Mouse (Mus musculus) ES-E14 (cell line): Measurements from ENCODE around the gene Emid1. TPM values are rescaled to one million over a fixed set of nuclear protein-coding genes. Genes with fewer than 3 reads are reported as not detected.
A peak's percentile ranks its signal among the peaks of the same experiment; 100 is the strongest.

Experiments
- DNase-seq: peaks from one replicate; pipeline ENCODE4 v3.0.0-alpha.2; 2013; ENCODE audit warnings: low read depth, low spot score
- H3K27ac ChIP-seq: 2 replicates; pipeline ENCODE4 v1.5.1; 2012; ENCODE audit warnings: low read depth, mild to moderate bottlenecking, low read length, moderate library complexity, mixed read lengths; ENCODE audit not compliant: poor library complexity, insufficient read depth, severe bottlenecking
- H3K36me3 ChIP-seq: 2 replicates; pipeline ENCODE4 v1.6.1; 2012; ENCODE audit warnings: mild to moderate bottlenecking, low read length, moderate library complexity, mixed read lengths; ENCODE audit not compliant: control insufficient read depth, poor library complexity, insufficient read depth, severe bottlenecking
- H3K4me1 ChIP-seq, 2 experiments: fragments of 150-350 bp in 1 of 2; sonication (generic) in 1 of 2; 2 replicates each; pipeline ENCODE4 v1.6.1; 2012; ENCODE audit warnings: low read length in 2 of 2, mild to moderate bottlenecking in 1 of 2, mixed read lengths in 1 of 2; ENCODE audit not compliant: control insufficient read depth in 2 of 2, insufficient read depth in 2 of 2, poor library complexity in 1 of 2
- H3K4me3 ChIP-seq, 2 experiments: fragments of 150-350 bp in 1 of 2; sonication (generic) in 1 of 2; 2 replicates each; pipeline ENCODE4 v1.5.1; 2012; ENCODE audit warnings: low read length in 2 of 2, low read depth in 1 of 2, mild to moderate bottlenecking in 1 of 2, mixed read lengths in 1 of 2; ENCODE audit not compliant: insufficient read depth in 1 of 2, poor library complexity in 1 of 2, severe bottlenecking in 1 of 2
- H3K9ac ChIP-seq: 2 replicates; pipeline ENCODE4 v1.6.1; 2012; ENCODE audit warnings: low read depth, mild to moderate bottlenecking, low read length, mixed read lengths; ENCODE audit not compliant: poor library complexity, insufficient read depth, severe bottlenecking
- H3K9me3 ChIP-seq: fragments of 150-350 bp; sonication (generic); 2 replicates; pipeline ENCODE4 v1.6.1; 2012; ENCODE audit warnings: low read depth, mild to moderate bottlenecking, low read length; ENCODE audit not compliant: control insufficient read depth, insufficient read depth
- CHD2 ChIP-seq: IDR thresholded peaks from 2 replicates; pipeline ENCODE4 v1.6.1; 2014; ENCODE audit warnings: mild to moderate bottlenecking, low read depth, low read length, inconsistent platforms
- HCFC1 ChIP-seq: IDR thresholded peaks from 2 replicates; pipeline ENCODE4 v1.6.1; 2012; ENCODE audit warnings: low read length, inconsistent platforms, borderline replicate concordance; ENCODE audit not compliant: insufficient read depth
- MAFK ChIP-seq: IDR thresholded peaks from 2 replicates; pipeline ENCODE4 v1.6.1; 2014; ENCODE audit warnings: mild to moderate bottlenecking, low read depth, low read length, inconsistent platforms; ENCODE audit not compliant: insufficient read depth
- ZC3H11A ChIP-seq: IDR thresholded peaks from 2 replicates; pipeline ENCODE4 v1.6.1; 2012; ENCODE audit warnings: low read depth, mild to moderate bottlenecking, inconsistent platforms, low read length, borderline replicate concordance
- ZNF384 ChIP-seq: IDR thresholded peaks from 2 replicates; pipeline ENCODE4 v1.6.1; 2012; ENCODE audit warnings: low read depth, low read length, inconsistent platforms
- in situ Hi-C, 2 experiments: fragments of 600-800 bp; cut with MboI; formaldehyde crosslinking; loops; one replicate each; pipeline ENCODE4 v1.15.1; 2025; ENCODE audit warnings: low sequenced_read_pairs in 2 of 2, inconsistent platforms in 1 of 2; ENCODE audit not compliant: unreplicated experiment in 2 of 2
- total RNA-seq: library from RNA; depleted of rRNA; stranded (reverse); fragments of 300-350 nt; gene quantifications from 2 replicates; pipeline ENCODE4 v1.2.3, GENCODE M21; 2012

Emid1 gene
- total RNA-seq, 1 experiment, result 2.7 TPM

DNA sequence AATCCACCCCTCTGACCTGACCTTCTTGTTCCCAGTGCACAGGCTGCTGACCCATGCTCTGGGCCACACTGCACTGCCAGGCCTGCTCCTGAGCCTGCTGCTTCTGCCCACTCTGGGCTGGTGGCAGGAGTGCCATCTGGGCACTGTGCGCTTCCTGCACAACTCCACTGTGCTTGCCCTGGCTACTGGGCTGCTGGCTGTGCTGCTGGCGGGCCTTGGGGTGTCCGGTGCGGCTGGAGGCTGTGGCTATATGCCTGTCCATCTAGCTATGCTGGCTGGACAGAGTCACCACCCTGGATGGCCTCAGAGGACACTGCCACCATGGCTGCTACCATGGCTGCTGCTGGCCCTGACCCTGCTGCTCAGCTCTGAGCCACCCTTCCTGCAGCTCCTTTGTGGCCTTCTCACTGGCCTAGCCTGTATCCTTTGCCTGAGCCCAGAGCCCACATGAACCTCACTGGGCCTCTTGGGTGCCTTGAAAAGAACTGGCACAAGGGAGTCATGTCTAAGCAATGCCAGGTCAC is 48.0 kb downstream of the Emid1 start:
- DNase-seq, result no peak
- Histone ChIP-seq H3K36me3 (peaks cover 27% of the 10 kb centered on the region), H3K4me1 (peaks cover 3 to 10% of the 10 kb centered on the region in 2 experiments; a peak in 3 of 4 replicates), H3K9ac (no peak overlapping the region), H3K9me3 (no peaks in the 10 kb centered on the region), H3K4me3 (no peak overlapping the region), H3K27ac (no peak overlapping the region)
- TF ChIP-seq CHD2, result no peak
- no peak for TF ChIP-seq ZNF384
- TF ChIP-seq HCFC1, result no peak
- no peak for TF ChIP-seq ZC3H11A
- TF ChIP-seq MAFK, result no peak
- in situ Hi-C loops, result no loop called here

DNA sequence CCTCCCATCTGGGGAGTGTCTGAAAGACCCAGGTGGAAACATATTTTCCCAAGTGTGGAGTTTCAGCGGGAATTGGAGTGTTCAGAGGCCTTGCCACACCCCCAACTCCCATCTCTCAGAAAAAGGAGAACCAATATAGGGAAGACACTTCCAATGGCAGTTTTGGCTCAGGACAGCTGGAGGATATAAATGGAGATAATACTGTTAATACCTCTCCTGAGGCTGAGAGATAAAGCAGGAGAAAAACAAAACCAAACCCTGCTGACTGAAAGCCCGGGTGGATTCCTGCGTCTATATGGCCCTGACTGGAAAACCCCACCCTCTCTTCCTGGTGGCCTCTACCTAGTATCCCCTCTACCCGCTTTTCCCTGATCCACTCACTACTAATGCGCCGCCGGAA is 49.7 kb downstream of the Emid1 start:
- in situ Hi-C loops, result no loop called here
- no peak overlapping the region for H3K9ac ChIP-seq
- peaks cover 3 to 10% of the 10 kb centered on the region in 2 experiments; a peak in 3 of 4 replicates for H3K4me1 ChIP-seq
- H3K36me3 ChIP-seq, result peaks cover 27% of the 10 kb centered on the region
- no peak overlapping the region for H3K4me3 ChIP-seq
- no peaks in the 10 kb centered on the region for H3K9me3 ChIP-seq
- no peak overlapping the region for H3K27ac ChIP-seq
- no peak for TF ChIP-seq HCFC1
- 0 out of 2 replicates have a peak, but pooled peaks have one; percentile 0 for TF ChIP-seq MAFK
- no peak for DNase-seq

DNA sequence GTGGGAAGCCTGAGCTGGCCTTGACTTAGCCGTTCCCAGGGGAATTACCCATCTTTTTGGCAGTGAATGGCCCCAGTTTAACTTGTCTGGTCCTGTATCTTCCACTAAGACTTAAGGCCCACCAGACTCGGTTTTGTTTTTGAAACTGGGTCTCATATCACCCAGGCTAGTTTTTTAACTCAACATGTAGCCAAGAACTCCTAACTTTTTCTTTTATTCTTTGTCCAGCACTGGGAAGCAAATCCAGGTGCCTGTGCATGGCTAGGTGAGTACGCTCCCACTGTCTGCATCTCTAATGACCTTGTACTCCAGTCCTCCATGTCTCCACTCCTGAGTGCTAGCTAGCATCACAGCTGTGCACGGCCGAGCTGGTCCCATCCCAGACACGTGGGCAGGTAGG is 50.4 kb downstream of the Emid1 start:
- no peak for DNase-seq
- TF ChIP-seq ZNF384 (no peak), ZC3H11A (no peak)
- Histone ChIP-seq H3K4me1 (peaks cover 3 to 10% of the 10 kb centered on the region in 2 experiments; a peak in 3 of 4 replicates), H3K27ac (no peak overlapping the region), H3K36me3 (peaks cover 27% of the 10 kb centered on the region), H3K4me3 (no peak overlapping the region), H3K9me3 (no peaks in the 10 kb centered on the region), H3K9ac (no peak overlapping the region)
- in situ Hi-C loops, result no loop called here

DNA sequence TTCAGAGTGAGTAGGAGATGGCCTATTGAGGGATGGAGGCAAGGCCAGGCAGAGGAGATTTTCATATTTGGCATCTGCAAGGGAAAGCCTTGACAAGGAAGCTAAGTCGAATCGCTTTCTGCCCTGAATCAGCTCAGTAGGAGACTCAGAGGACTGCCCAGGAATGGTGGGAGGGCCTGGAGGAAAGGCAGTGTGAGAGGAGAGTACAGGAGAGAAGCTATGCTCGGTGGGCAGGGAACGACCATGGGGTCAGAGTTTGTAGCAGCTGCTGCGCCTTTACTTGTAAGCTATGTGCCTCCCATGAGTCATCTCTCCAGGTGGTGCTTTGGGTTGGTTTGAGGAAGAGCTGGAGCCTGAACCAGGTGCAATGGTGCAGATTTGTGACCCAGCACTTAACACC is 51.3 kb downstream of the Emid1 start:
- DNase-seq, result no peak
- H3K36me3 ChIP-seq, result peaks cover 27% of the 10 kb centered on the region
- H3K27ac ChIP-seq, result no peak overlapping the region
- peak overlapping the region; percentile 79 to 84; a peak in 3 of 4 replicates for H3K4me3 ChIP-seq
- in situ Hi-C loops, result no loop called here
- peaks cover 5 to 11% of the 10 kb centered on the region in 2 experiments; a peak in 3 of 4 replicates for H3K4me1 ChIP-seq
- peak overlapping the region; percentile 99; the same call in 1 of the 2 replicates for H3K9ac ChIP-seq
- no peaks in the 10 kb centered on the region for H3K9me3 ChIP-seq
- TF ChIP-seq ZNF384, result no peak
- no peak for TF ChIP-seq MAFK
- TF ChIP-seq ZC3H11A, result no peak
- TF ChIP-seq HCFC1, result no peak
- no peak for TF ChIP-seq CHD2

DNA sequence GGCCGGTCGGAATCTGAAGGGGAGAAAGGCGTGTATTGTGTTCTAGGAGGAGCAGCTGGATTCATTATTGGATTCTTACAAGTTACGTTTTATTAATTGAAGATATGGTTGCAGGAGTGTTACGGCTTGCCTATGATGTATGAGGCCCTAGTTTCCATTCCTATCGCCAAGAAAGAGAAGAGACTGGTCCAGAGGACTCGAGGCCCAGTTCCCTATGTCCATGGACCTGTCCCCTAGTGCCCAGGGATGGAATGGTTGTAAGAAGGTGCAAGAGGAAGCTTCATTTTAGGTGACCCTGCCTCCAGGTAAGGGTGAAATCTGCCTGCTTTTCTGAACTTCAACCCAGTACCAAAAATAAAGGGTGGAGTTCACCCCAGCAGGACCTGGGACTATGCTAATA is 51.8 kb downstream of the Emid1 start:
- Histone ChIP-seq H3K27ac (peak overlapping the region; percentile 94; the same call in 1 of the 2 replicates), H3K4me3 (peak overlapping the region; percentile 79 to 84), H3K9ac (peak overlapping the region; percentile 99), H3K9me3 (no peaks in the 10 kb centered on the region), H3K36me3 (peaks cover 22% of the 10 kb centered on the region), H3K4me1 (peaks cover 5 to 11% of the 10 kb centered on the region in 2 experiments; a peak in 3 of 4 replicates)
- TF ChIP-seq CHD2 (no peak), MAFK (no peak), HCFC1 (no peak)
- in situ Hi-C loops, result no loop called here
- no peak for DNase-seq
